Mouse (Mus musculus) left cerebral cortex, postnatal 25 days (tissue): ENCODE measurements around the gene Tnk2. TPM values are rescaled to one million over a fixed set of nuclear protein-coding genes. Genes with fewer than 3 reads are reported as not detected.
"Not testable (repeated sequence)": the region's sequence is repeated elsewhere in the genome, so short reads cannot be mapped to it uniquely, and the experiment has no call there.

Experiments
- DNase-seq, 2 experiments: peaks; one replicate each; pipeline ENCODE4 v3.0.0; 2022; ENCODE audit warnings: low spot score in 2 of 2, mixed read lengths in 1 of 2
- intact Hi-C: fragments of 180-260 bp; cut with DNase I; formaldehyde crosslinking; loops from one replicate; pipeline ENCODE4 v1.15.1; 2025
- total RNA-seq, 2 experiments: library from RNA; stranded (reverse); gene quantifications; 2 replicates each; pipeline ENCODE4 v1.2.3; 2021

The Tnk2 gene
- total RNA-seq, 2 experiments from 2014 or later = 179 to 184 TPM

- intact Hi-C loops = no loop called here
- no peak for DNase-seq
Observed at GRCm38 (mm10) chr16:32633486-32634012, 10.1 kb upstream of the Tnk2 start.

GRCm38 (mm10) chr16:32634183-32634582 is 9.5 kb upstream of the Tnk2 start:
- intact Hi-C loops = no loop called here
- DNase-seq = no peak

GRCm38 (mm10) chr16:32635314-32635713 is 8.4 kb upstream of the Tnk2 start:
- intact Hi-C loops = loop anchor here (5.0 kb wide), 1 partner anchor 128 kb away; no protein-coding TSS in a partner anchor
- DNase-seq = no peak

- intact Hi-C loops = loop anchor here (5.0 kb wide), 1 partner anchor 129 kb away; no protein-coding TSS in a partner anchor
- no peak for DNase-seq
Observed at GRCm38 (mm10) chr16:32636331-32636730, 7.3 kb upstream of the Tnk2 start.

- intact Hi-C loops = loop anchor here (5.0 kb wide), 1 partner anchor 130 kb away; no protein-coding TSS in a partner anchor
- no peak for DNase-seq
Observed at GRCm38 (mm10) chr16:32636871-32637521, 6.7 kb upstream of the Tnk2 start.

- peak; percentile 84 for DNase-seq
- intact Hi-C loops = loop anchor here (1.0 to 5.0 kb wide), 2 partner anchors 51 to 131 kb away; no protein-coding TSS in a partner anchor
Observed at GRCm38 (mm10) chr16:32638476-32638875, 5.2 kb upstream of the Tnk2 start.

- no peak for DNase-seq
- intact Hi-C loops = no loop called here
Observed at GRCm38 (mm10) chr16:32640096-32640495, 3.6 kb upstream of the Tnk2 start.

- DNase-seq, intact Hi-C loops: not testable (repeated sequence)
Observed at GRCm38 (mm10) chr16:32640683-32641082, 3.0 kb upstream of the Tnk2 start.

GRCm38 (mm10) chr16:32641440-32642219 is 2.0 kb upstream of the Tnk2 start:
- no peak for DNase-seq
- intact Hi-C loops = no loop called here

GRCm38 (mm10) chr16:32642280-32642679 is 1.4 kb upstream of the Tnk2 start:
- intact Hi-C loops = no loop called here
- no peak for DNase-seq

- intact Hi-C loops = loop anchor here (2.0 kb wide), 1 partner anchor 15 kb away; no protein-coding TSS in a partner anchor
- DNase-seq = peak; percentile 65 to 70
Observed at GRCm38 (mm10) chr16:32644069-32644800, 561 bp downstream of the Tnk2 start.

- intact Hi-C loops = loop anchor here (2.0 kb wide), 1 partner anchor 14 kb away; no protein-coding TSS in a partner anchor
- DNase-seq = peak in 1 of 2 experiments; percentile 37
Observed at GRCm38 (mm10) chr16:32644801-32645170, 1.1 kb downstream of the Tnk2 start.

GRCm38 (mm10) chr16:32645361-32645914 is 1.8 kb downstream of the Tnk2 start:
- intact Hi-C loops = loop anchor here (2.0 kb wide), 1 partner anchor 13 kb away; no protein-coding TSS in a partner anchor

GRCm38 (mm10) chr16:32646014-32646413 is 2.3 kb downstream of the Tnk2 start:
- DNase-seq = no peak
- intact Hi-C loops = no loop called here

More at GRCm38 (mm10) chr16:32645361-32645914, 1.8 kb downstream of the Tnk2 start:
- DNase-seq = peak in 1 of 2 experiments; percentile 46

- DNase-seq = no peak
- intact Hi-C loops = no loop called here
Observed at GRCm38 (mm10) chr16:32647712-32648111, 4.0 kb downstream of the Tnk2 start.

GRCm38 (mm10) chr16:32650461-32650860 is 6.8 kb downstream of the Tnk2 start:
- DNase-seq = no peak
- intact Hi-C loops = no loop called here

GRCm38 (mm10) chr16:32650974-32651618 is 7.4 kb downstream of the Tnk2 start:
- intact Hi-C loops = no loop called here
- DNase-seq = no peak

- DNase-seq = no peak
- intact Hi-C loops = no loop called here
Observed at GRCm38 (mm10) chr16:32654071-32654733, 10.5 kb downstream of the Tnk2 start.
